Mouse (Mus musculus) limb, embryonic 10.5 days (tissue): ENCODE data around the gene Prr12. TPM values are rescaled to one million over a fixed set of nuclear protein-coding genes. Genes with fewer than 3 reads are reported as not detected.

Experiments
- DNase-seq: peaks from one replicate; pipeline ENCODE4 v3.0.0-alpha.2; 2017; ENCODE audit warnings: low spot score
- H3K27ac ChIP-seq: fragments of 300-500 bp; sonication (generic); 2 replicates; pipeline ENCODE4 v1.5.1; 2016; ENCODE audit warnings: mild to moderate bottlenecking
- H3K27me3 ChIP-seq: fragments of 300-500 bp; sonication (generic); 2 replicates; pipeline ENCODE4 v1.6.1; 2016; ENCODE audit warnings: low read depth, mild to moderate bottlenecking; ENCODE audit not compliant: poor library complexity, severe bottlenecking
- H3K36me3 ChIP-seq: fragments of 300-500 bp; sonication (generic); 2 replicates; pipeline ENCODE4 v1.6.1; 2016; ENCODE audit warnings: mild to moderate bottlenecking, moderate library complexity
- H3K4me1 ChIP-seq: fragments of 300-500 bp; sonication (generic); 2 replicates; pipeline ENCODE4 v1.6.1; 2016
- H3K4me3 ChIP-seq: fragments of 300-500 bp; sonication (generic); 2 replicates; pipeline ENCODE4 v1.5.1; 2016; ENCODE audit warnings: mild to moderate bottlenecking, moderate library complexity
- H3K9me3 ChIP-seq: fragments of 300-500 bp; sonication (generic); replicated peaks from 2 replicates; pipeline ENCODE4 v1.6.1; 2016; ENCODE audit warnings: mild to moderate bottlenecking
- WGBS: fragments of 180-500 bp; shearing (Covaris S2); methylation state at CpG from one replicate; pipeline ENCODE4 v1.1.7; 2016; 5-methylcytosine and 5-hydroxymethylcytosine counted together
- microRNA-seq: library from miRNA; unstranded; fragments of <30 nt; microRNA quantifications from one replicate; pipeline ENCODE4, GENCODE M21; 2017
- polyA plus RNA-seq: library from polyadenylated mRNA; unstranded; fragments of >200 nt; fragmentation: Nextera tagmentation; extraction: Ambion mirVana; gene quantifications from 2 replicates; pipeline ENCODE4 v1.2.1, GENCODE M21; 2016

Gene Prr12
- polyA plus RNA-seq, 1 experiment from 2014 or later = 18.1 TPM

DNA sequence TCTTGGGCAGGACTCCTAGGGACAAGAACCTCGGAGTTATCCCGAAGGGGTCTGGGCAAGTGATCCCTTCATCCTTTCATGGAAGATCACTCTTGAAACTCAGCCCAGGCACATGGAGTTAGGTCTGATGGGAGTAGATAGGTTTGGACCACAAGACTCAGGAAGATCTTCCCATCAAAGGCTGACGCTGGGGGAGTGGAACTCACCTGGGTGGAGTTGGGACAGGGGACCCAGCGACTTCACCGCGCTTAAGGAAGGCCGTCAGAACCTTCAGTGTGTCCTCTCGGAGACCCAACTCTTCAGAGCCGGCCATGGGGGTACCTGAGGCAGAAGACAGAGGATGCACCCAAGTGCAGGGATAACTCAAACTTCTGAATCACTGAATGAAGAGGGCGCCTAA lies 56.0 kb downstream of the Prr12 start:
- H3K36me3 ChIP-seq = peaks cover 69% of the 10 kb centered on the region
- no peak for DNase-seq
- peak overlapping the region; percentile 75 for H3K4me3 ChIP-seq
- no peaks in the 10 kb centered on the region for H3K9me3 ChIP-seq
- peak overlapping the region; percentile 91 for H3K27ac ChIP-seq
- no peaks in the 10 kb centered on the region for H3K27me3 ChIP-seq
- peaks cover 38% of the 10 kb centered on the region for H3K4me1 ChIP-seq
- 15% methylated on average over 10 of the region's 10 CpGs for WGBS

DNA sequence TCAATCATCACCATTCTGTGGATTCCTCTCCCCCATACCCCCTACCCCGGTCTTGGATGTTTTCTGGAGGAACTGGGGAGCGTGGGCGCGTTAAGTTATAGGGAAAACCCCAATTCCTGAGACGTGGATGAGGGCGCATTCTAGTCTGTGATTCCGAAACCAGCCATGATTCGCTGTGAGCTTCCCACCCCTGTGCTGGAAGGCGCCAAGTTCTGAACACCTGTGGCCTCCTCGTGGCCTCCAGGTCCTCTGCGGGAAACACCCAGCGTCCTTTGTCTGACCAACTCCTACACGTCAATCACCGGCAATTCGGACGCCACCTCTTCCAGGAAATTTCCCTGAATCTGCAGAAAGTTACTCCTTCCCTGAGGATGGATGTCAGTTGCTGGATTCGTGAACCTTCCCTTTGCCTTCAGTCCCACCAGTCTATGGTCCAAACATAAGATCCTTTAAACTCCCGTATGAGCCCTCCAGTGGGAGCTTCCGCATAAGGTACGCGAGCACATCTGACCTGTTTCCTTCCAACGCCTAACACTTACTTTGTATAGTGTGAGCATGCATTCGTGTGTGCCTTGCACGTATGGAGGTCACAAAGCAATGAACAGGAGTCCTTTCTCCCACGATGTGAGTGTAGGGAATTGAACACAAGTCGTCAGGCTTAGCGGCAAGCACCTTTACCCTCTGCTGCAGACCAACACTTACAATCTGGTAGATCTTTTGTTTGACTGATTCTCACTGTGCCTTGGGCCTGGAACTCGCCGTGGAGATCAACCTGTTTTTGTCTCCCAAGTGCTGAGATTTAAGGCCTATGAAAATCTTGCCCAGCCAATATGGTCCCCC lies 65.6 kb downstream of the Prr12 start:
- Histone ChIP-seq H3K4me3 (peak overlapping the region; percentile 80), H3K4me1 (peaks cover 37% of the 10 kb centered on the region), H3K27ac (peak overlapping the region; percentile 99), H3K9me3 (no peaks in the 10 kb centered on the region), H3K27me3 (no peaks in the 10 kb centered on the region), H3K36me3 (peaks cover 66% of the 10 kb centered on the region)
- under 1% methylated on average over 29 of the region's 29 CpGs for WGBS
- peak; percentile 85 for DNase-seq

DNA sequence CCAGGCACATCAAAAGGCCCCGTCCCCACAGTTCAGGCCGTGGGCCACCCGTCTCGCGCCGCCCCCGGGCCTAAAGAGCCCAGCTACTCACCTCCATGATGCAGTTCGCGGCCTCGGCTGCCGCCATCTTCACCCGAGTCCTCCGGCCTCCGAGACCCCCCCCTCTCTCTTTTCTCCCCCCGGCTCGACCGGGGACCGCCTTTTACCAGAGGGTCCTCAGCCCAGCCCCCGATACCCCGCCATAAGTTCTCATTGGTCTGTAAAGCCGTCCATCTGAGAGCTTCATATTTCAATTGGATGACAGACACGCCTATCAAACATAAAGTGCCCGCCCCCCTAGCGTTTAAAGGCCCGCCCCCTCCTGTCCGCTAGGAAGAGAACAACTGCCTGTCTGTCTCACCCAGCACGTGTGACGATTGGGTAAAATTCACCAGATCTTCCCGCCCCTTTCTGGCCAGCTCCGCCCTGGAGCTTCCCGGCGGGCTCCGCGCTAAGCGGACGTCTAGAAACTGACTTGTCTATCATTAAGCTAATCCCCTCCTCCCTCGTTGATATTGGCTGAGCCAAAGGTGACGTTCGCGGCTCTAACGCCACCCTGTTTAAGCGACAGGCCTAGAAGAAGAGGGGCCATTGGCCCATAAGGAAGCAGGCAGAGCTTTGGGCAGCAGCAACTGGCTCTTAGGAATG lies 66.3 kb downstream of the Prr12 start, which contains the start of gene Prmt1:
TSS of gene Prmt1 (minus strand) at position 377 of the 687 bp plus-strand sequence.
- Histone ChIP-seq H3K9me3 (no peaks in the 10 kb centered on the region), H3K4me3 (peak within 1 kb of the TSS; percentile 80), H3K4me1 (peaks cover 37% of the 10 kb centered on the region), H3K36me3 (peaks cover 66% of the 10 kb centered on the region), H3K27ac (peak within 1 kb of the TSS; percentile 99), H3K27me3 (no peaks in the 10 kb centered on the region)
- 2% methylated on average over 42 of the region's 42 CpGs for WGBS
- DNase-seq = peak; percentile 92

DNA sequence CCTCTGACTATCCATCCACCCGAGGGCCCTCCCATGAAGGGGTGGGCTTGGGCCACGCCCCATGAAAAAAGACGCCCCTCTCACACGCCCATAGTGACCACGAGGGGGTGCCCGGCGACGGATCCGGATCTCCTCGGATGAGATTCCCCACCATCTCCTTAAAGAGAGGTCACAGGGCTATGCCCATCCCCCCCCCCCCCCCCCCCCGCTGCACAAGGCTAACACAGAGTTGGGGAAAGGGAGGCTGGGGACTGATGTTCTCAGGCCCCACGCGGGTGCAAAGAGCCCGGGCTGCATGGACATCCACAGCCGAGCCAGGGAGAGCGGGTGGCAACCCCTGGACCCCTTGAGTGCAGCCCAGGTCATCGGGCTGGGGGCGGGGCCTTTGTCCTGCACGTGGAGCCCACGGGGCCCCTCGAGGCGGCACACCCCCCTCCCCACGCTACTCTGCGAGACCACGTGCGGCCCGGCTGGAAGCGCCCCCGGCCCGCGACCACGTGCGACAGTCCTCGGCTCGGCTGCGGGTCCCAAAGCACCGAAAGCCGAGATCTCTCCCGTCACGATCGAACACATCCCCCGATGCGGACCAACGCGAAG lies 67.0 kb downstream of the Prr12 start:
- peaks cover 37% of the 10 kb centered on the region for H3K4me1 ChIP-seq
- WGBS = under 1% methylated on average over 44 of the region's 45 CpGs
- peak; percentile 87 for DNase-seq
- H3K9me3 ChIP-seq = no peaks in the 10 kb centered on the region
- peak overlapping the region; percentile 80 for H3K4me3 ChIP-seq
- H3K27ac ChIP-seq = peak overlapping the region; percentile 99
- peaks cover 66% of the 10 kb centered on the region for H3K36me3 ChIP-seq
- H3K27me3 ChIP-seq = no peaks in the 10 kb centered on the region

DNA sequence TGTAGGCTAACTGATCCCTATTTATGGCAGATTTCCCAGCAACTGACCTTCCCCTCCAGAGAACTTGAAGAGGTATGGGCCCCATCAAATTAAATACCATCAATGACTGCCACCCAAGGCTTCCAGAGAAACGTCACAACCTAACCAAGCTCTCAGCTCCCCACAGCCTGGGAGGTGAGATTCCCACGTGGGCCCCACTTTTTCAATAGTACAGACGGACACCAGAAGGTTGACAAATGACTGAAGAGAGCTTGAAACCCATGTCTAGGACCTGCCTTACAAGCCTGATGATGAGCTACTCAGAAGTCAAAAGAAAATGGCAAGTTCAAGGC lies 67.9 kb downstream of the Prr12 start:
- H3K9me3 ChIP-seq = no peaks in the 10 kb centered on the region
- H3K4me3 ChIP-seq = peak overlapping the region; percentile 80
- peaks cover 66% of the 10 kb centered on the region for H3K36me3 ChIP-seq
- H3K27ac ChIP-seq = 0 out of 2 replicates have a peak overlapping the region, but pooled peaks have one; percentile 19
- DNase-seq = no peak
- peaks cover 37% of the 10 kb centered on the region for H3K4me1 ChIP-seq
- H3K27me3 ChIP-seq = no peaks in the 10 kb centered on the region
- WGBS = 57% methylated on average over 3 of the region's 3 CpGs

DNA sequence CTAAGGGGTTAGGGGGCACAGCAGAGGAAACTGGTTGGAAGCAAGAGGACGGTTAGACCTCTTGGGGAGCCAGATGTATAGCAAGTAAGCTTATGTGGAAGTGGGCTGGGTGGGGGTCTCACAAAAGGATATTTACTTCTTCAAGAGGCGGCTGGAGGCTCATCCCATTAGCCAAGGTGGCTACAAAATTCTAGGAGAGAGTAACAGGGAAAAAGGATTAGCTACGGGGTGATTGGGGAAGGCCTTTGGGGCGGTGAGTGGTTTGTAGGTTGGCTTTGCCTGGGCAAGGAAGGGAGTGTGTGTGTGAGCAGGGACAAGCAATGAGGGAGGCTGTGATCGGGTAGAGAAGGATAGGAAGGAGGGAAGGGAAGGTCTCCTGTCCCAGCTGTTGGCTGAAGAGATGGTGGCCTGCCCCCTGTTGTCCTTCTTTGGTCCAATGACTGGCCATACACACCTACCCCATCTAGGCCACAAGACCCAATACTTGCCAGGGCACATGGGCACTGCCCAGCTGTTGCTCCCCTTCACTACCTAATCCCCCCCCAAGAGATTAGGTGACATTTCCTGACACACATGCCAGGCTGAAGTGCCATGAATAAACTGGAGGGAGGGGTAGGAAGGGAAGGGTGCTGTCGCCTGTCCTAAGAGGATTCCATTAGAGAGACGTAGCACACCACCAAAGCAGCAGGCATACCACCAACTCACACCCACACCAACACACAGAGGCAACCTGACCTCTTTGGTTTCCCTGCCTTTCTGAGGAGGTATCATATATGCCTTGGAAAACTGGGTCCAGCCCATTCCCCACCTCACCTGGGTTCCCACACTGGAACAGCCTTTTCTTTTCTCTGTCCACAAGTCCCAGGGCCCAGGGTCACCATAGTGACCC lies 68.5 kb downstream of the Prr12 start:
- H3K36me3 ChIP-seq = peaks cover 66% of the 10 kb centered on the region
- H3K27ac ChIP-seq = no peak overlapping the region
- H3K27me3 ChIP-seq = no peaks in the 10 kb centered on the region
- no peak for DNase-seq
- peaks cover 36% of the 10 kb centered on the region for H3K4me1 ChIP-seq
- H3K9me3 ChIP-seq = no peaks in the 10 kb centered on the region
- H3K4me3 ChIP-seq = peak overlapping the region; percentile 80
- 84% methylated on average over 7 of the region's 7 CpGs for WGBS

DNA sequence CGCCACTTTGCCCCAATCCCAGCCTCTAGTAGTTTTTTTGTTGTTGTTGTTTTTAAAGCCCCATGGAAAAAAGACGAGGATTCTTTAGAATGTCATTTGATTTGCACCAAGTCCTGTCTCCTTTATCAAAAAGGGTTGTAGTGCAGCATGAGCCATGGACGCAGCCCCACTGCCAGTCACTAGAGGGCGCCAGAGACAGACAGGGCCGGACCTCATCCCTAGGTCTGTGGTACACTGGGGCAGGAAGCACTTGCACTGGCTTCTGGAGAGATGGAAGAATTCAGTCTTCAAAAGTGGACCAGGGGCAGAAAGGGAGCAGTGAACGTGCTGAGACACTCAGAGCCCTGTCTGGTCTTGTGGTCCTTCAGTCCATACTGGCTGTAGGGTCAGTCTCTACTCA lies 69.6 kb downstream of the Prr12 start:
- no peak overlapping the region for H3K27ac ChIP-seq
- no peaks in the 10 kb centered on the region for H3K27me3 ChIP-seq
- H3K9me3 ChIP-seq = no peaks in the 10 kb centered on the region
- H3K36me3 ChIP-seq = peaks cover 69% of the 10 kb centered on the region
- DNase-seq = peak; percentile 90
- 50% methylated on average over 6 of the region's 6 CpGs for WGBS
- H3K4me1 ChIP-seq = peaks cover 30% of the 10 kb centered on the region
- H3K4me3 ChIP-seq = peak overlapping the region; percentile 80

DNA sequence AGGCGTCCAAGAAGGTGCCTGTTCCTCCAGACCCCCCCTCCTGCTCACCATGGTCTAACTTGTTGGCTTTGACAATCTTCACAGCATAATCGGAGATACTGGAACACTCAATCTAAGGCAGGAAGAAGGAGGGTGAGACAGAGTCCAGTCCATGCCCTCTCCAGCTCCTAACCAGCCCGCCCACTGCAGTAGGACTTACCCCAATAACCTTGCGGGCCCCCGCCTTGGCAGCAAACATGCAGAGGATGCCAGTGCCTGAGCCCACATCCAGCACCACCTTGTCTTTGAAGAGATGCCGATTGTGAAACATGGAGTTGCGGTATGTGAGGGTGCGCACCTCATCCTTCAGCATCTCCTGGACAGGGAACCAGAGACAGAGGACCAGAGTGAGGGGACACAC lies 71.1 kb downstream of the Prr12 start:
- 91% methylated on average over 8 of the region's 8 CpGs for WGBS
- H3K9me3 ChIP-seq = no peaks in the 10 kb centered on the region
- DNase-seq = no peak
- H3K36me3 ChIP-seq = peaks cover 83% of the 10 kb centered on the region
- H3K27me3 ChIP-seq = no peaks in the 10 kb centered on the region
- H3K4me1 ChIP-seq = peaks cover 26% of the 10 kb centered on the region
- no peak overlapping the region for H3K27ac ChIP-seq
- peak overlapping the region; percentile 19; the same call in 1 of the 2 replicates for H3K4me3 ChIP-seq

DNA sequence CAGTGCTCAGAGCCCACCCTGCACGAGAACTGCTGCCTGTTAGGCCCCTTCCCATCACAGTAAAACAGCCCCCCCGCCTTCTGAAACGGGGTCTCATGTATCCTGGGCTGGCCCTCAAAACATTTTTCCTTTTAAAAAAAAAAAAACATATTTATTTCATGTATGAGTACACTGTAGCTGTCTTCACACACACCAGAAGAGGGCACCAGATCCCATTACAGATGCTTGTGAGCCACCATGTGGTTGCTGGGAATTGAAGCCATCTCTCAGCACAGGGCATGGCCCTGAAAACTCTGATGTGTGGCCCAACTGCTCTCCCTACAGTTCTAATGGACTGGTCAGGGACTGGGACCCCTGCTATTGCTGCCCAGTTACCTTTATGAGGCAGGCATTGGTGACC lies 74.4 kb downstream of the Prr12 start:
- H3K4me1 ChIP-seq = peaks cover 22% of the 10 kb centered on the region
- no peak overlapping the region for H3K27ac ChIP-seq
- WGBS = 93% methylated on average over 3 of the region's 3 CpGs
- no peak for DNase-seq
- H3K9me3 ChIP-seq = no peaks in the 10 kb centered on the region
- no peak overlapping the region for H3K4me3 ChIP-seq
- no peaks in the 10 kb centered on the region for H3K27me3 ChIP-seq
- peaks cover 81% of the 10 kb centered on the region for H3K36me3 ChIP-seq

Small RNAs within 50 kb of the gene (microRNA-seq; reads per million reads assigned to microRNA genes)
- 0.88 reads per million for gene Mir7054

Other genes with a start within 250 kb of the Prr12 start
- gene Nup62, start 236.8 kb downstream of the Prr12 start, polyA plus RNA-seq = 174 and 181 TPM in 2 replicates
- 0.89 and 0.94 TPM in 2 replicates for gene Il4i1, start 236.5 kb downstream of the Prr12 start, polyA plus RNA-seq
- 3.1 and 3.4 TPM in 2 replicates for gene Atf5, start 236.2 kb downstream of the Prr12 start, polyA plus RNA-seq
- gene Akt1s1, start 203.9 kb downstream of the Prr12 start, polyA plus RNA-seq = 96.4 and 99.6 TPM in 2 replicates
- gene Tbc1d17, start 203.8 kb downstream of the Prr12 start, polyA plus RNA-seq = 71.4 and 75.2 TPM in 2 replicates
- 37.5 and 43.1 TPM in 2 replicates for gene Pnkp, start 195.7 kb downstream of the Prr12 start, polyA plus RNA-seq
- 434 and 504 TPM in 2 replicates for gene Ptov1, start 183.1 kb downstream of the Prr12 start, polyA plus RNA-seq
- 140 and 145 TPM in 2 replicates for gene Med25, start 160.2 kb downstream of the Prr12 start, polyA plus RNA-seq
- gene Fuz, start 156.8 kb downstream of the Prr12 start, polyA plus RNA-seq = 14.8 and 20.0 TPM in 2 replicates
- gene Ap2a1, start 123.4 kb downstream of the Prr12 start, polyA plus RNA-seq = 78.7 and 85.3 TPM in 2 replicates
- 0.14 and 0.18 TPM in 2 replicates for gene Tsks, start 109.7 kb downstream of the Prr12 start, polyA plus RNA-seq
- 11.4 and 18.8 TPM in 2 replicates for gene Cpt1c, start 78.0 kb downstream of the Prr12 start, polyA plus RNA-seq
- 979 and 1,027 TPM in 2 replicates for gene Prmt1, start 66.3 kb downstream of the Prr12 start, polyA plus RNA-seq
- gene Irf3, start 55.2 kb downstream of the Prr12 start, polyA plus RNA-seq = 74.7 and 75.0 TPM in 2 replicates
- 89.7 and 92.2 TPM in 2 replicates for gene Bcl2l12, start 54.2 kb downstream of the Prr12 start, polyA plus RNA-seq
- 47.8 and 50.6 TPM in 2 replicates for gene Scaf1, start 36.5 kb downstream of the Prr12 start, polyA plus RNA-seq
- gene Rras, start 34.9 kb downstream of the Prr12 start, polyA plus RNA-seq = 15.6 and 18.3 TPM in 2 replicates
- gene Nosip, start 9.5 kb upstream of the Prr12 start, polyA plus RNA-seq = 80.4 and 81.2 TPM in 2 replicates
- 16.8 and 24.8 TPM in 2 replicates for gene Prrg2, start 9.8 kb upstream of the Prr12 start, polyA plus RNA-seq
- 175 and 210 TPM in 2 replicates for gene Rcn3, start 39.3 kb upstream of the Prr12 start, polyA plus RNA-seq
- 5.2 and 7.8 TPM in 2 replicates for gene Fcgrt, start 51.0 kb upstream of the Prr12 start, polyA plus RNA-seq
- 1,846 and 2,302 TPM in 2 replicates for gene Rps11, start 71.6 kb upstream of the Prr12 start, polyA plus RNA-seq
- gene Rpl13a, start 75.9 kb upstream of the Prr12 start, polyA plus RNA-seq = 1,210 and 1,327 TPM in 2 replicates
- not detected in 2 replicates for gene Gm45713, start 83.3 kb upstream of the Prr12 start, polyA plus RNA-seq
- gene Flt3l, start 83.6 kb upstream of the Prr12 start, polyA plus RNA-seq = 1.4 and 1.5 TPM in 2 replicates
- 105 and 109 TPM in 2 replicates for gene Pih1d1, start 101.4 kb upstream of the Prr12 start, polyA plus RNA-seq
- gene Aldh16a1, start 101.7 kb upstream of the Prr12 start, polyA plus RNA-seq = 54.2 and 63.7 TPM in 2 replicates
- gene Slc17a7, start 111.1 kb upstream of the Prr12 start, polyA plus RNA-seq = 0.06 TPM in 1 of 2 replicates, not detected in the other
- not detected in 2 replicates for gene Gfy, start 126.7 kb upstream of the Prr12 start, polyA plus RNA-seq
- not detected in 2 replicates for gene Pth2, start 128.1 kb upstream of the Prr12 start, polyA plus RNA-seq
- 0.45 and 0.68 TPM in 2 replicates for gene Ccdc155, start 152.0 kb upstream of the Prr12 start, polyA plus RNA-seq
- gene Dkkl1, start 159.3 kb upstream of the Prr12 start, polyA plus RNA-seq = 0.21 and 0.41 TPM in 2 replicates
- gene Tead2, start 162.9 kb upstream of the Prr12 start, polyA plus RNA-seq = 435 and 481 TPM in 2 replicates
- gene Cd37, start 186.2 kb upstream of the Prr12 start, polyA plus RNA-seq = 1.1 and 1.2 TPM in 2 replicates
- 0.24 and 0.49 TPM in 2 replicates for gene Slc6a16, start 188.2 kb upstream of the Prr12 start, polyA plus RNA-seq
- gene Slc6a21, start 224.6 kb upstream of the Prr12 start, polyA plus RNA-seq = not detected in 2 replicates